Mouse (Mus musculus): Measurements from ENCODE around the gene Fance.

The Fance gene

DNA sequence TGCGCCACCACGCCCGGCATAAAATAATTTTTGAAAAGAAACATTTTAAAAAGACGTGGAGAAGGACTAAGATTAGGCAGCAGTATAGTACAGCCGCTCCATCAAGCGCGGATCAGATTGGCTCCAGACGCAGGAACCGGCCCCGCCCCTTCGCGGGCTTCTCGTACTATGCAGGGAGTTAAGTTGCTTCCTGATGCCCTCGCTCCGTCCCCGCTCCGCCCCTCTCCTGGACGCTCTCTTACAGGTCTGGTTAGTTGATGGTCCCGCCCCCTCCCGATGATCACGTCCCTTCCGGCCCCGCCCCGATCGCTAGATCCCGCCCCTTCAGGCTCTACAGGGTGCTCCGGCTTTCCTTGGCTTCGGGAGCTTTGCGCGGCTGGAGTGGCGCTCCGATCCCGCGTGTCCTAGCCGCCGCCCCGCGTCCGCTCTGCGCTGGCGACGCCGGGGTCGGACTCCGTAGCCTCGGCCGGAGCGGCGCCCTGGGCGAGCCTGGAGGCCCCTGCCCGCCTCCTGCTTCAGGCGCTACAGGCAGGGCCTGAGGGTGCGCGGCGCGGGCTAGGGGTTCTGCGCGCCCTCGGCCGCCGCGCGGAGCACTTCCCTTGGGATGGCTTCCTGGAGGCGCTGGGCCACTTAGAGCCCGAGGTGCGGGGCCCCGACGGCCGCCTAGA lies at the start of gene Fance:
Gene Fance (plus strand): TSS at position 308 of the 668 bp plus-strand sequence.
- peak; percentile 49; the same call in 1 of the 2 replicates for TF ChIP-seq GATA4 (IDR thresholded peaks at IDR 0.05; ENCODE audit: insufficient replicate concordance, low read length)

DNA sequence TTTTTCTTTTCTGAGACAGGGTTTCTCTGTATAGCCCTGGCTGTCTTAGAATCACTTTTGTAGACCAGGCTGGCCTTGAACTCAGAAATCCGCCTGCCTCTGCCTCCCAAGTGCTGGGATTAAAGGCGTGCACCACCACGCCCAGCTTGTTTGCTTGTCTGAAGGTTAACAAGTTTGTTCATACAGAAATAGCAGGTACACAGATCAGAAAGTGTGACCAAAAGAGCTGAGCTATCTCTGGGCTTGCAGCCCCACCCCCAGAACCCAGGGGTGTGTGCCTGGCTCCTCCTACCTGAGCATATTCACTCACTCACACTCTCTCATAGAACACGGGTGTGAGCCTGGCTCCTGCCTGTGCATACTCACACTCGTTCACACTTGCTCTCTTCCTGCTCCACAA lies 46.1 kb upstream of the Fance start:
- no peak for TF ChIP-seq GATA4 (IDR thresholded peaks at IDR 0.05; ENCODE audit: insufficient replicate concordance, low read length)

DNA sequence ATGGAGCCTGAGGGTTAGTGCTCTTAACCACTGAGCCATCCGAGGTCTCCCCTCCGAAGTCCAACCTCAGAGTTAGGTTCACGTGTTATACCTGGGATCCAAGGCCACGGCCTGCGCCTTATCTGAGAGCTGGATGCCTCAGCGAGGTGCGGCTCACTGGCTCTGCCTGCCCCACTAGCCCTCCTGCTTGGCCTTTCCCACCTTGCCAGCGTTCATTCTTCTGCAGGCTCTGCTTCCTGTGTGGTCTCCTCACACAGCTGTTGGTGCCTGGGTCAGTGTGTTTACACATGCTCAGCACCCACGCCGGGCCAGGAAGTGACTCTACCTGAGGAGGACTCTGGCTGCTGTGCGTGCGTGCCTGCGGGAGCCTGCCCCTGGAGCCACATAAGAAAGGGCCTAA lies 43.2 kb upstream of the Fance start:
- no peak for TF ChIP-seq GATA4 (IDR thresholded peaks at IDR 0.05; ENCODE audit: insufficient replicate concordance, low read length)

DNA sequence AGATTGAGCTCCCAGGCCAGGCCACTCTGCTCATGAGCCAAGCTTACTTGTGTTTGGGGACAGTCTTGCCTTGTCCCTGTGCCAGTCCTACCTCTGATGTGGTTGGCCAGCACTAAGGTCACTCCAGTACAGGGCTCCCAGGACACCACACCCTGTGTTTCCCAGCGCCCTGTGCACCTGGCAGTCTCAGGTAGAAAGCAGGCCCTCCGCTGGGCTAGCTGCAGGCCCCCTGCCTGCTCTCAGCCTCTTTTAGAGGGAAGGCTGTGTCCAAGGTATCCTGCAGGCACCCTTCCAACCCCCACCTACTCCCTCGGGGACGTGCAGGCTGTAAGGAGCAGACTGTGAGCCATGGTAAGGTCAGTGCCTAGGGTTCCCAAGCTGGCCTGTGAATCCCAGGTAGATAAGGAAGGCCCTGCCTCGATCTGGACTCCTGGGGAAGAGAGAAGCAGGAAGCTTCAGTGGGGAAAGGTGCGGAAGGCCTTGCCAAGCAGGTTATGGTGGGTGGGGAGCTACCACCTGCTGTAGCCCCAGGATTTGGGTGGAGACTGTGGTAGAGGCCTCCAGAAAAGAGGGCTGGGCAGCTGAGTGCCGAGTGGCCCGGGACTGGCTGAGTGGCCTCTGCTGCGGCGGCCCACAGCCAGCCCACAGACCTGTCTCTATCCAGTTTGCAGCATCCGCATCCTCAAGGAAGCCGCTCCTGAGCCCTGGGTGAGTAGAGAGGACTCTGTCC lies 41.6 kb upstream of the Fance start:
- no peak for TF ChIP-seq GATA4 (IDR thresholded peaks at IDR 0.05; ENCODE audit: insufficient replicate concordance, low read length)

DNA sequence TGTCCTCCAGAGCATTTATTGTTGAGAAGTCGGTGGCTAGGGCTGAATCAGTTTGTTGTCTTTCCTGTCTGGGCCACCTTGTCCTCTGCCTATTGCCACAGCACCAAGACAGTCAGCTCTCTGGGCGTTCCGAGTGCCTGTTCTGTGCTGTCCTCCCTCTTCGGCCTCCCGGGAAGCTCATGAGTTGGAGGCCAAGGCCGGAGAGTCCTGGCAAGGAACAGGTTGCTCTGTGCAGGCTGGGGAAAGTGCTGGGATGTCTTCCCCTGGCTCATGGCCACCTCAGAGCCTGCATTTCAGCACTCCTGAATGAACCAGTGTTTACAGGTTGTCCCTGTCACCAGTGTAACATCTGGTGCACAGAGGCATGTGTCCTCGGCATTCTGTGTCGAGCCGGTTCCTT lies 41.0 kb upstream of the Fance start:
- no peak for TF ChIP-seq GATA4 (IDR thresholded peaks at IDR 0.05; ENCODE audit: insufficient replicate concordance, low read length)

- no peak for TF ChIP-seq GATA4 (IDR thresholded peaks at IDR 0.05; ENCODE audit: insufficient replicate concordance, low read length)
These were observed 40.5 kb upstream of the Fance start for GRCm38 (mm10) chr17:28272837-28273236.

- no peak for TF ChIP-seq GATA4 (IDR thresholded peaks at IDR 0.05; ENCODE audit: insufficient replicate concordance, low read length)
These were observed 38.6 kb upstream of the Fance start for GRCm38 (mm10) chr17:28274739-28275138.

DNA sequence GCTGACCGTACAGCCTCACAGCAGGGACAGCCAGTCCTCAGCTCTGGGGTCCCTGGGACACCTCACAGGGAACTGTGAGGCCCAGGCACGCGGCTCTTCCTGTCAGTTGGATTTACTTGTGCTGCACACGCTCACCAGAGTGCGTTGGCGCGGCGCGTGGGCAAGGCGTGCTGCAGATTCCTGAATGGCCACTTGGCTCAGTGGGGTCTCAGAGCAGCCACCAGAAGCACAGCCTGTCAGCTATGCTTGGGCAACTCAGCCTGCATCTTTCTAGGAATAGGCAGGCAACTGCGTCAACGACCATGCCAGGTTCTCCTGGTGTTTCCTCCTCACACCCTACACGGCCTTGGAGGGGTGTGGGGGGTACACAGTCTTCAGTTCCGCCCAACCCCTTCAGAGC lies 36.1 kb upstream of the Fance start:
- no peak for TF ChIP-seq GATA4 (IDR thresholded peaks at IDR 0.05; ENCODE audit: insufficient replicate concordance, low read length)

GRCm38 (mm10) chr17:28277721-28278120 lies 35.6 kb upstream of the Fance start:
- TF ChIP-seq GATA4 (IDR thresholded peaks at IDR 0.05; ENCODE audit: insufficient replicate concordance, low read length): no peak

DNA sequence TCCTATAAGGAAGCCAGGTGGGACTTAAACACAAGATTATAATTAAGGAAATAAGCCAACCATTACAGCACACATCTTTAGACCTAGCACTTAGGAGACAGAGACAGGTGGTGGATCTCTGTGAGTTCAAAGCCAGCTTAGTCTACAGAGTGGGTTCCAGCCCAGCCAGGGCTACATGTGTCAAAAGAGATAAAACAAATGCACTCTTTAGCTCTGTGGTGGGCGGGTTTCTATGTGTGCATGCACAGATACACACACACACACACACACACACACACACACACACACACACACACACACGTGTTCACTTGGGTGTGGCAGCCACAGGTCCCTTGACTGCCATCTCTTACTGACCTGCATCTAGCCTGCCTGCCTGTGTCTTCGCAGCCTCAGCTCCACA lies 35.2 kb upstream of the Fance start:
- no peak for TF ChIP-seq GATA4 (IDR thresholded peaks at IDR 0.05; ENCODE audit: insufficient replicate concordance, low read length)

DNA sequence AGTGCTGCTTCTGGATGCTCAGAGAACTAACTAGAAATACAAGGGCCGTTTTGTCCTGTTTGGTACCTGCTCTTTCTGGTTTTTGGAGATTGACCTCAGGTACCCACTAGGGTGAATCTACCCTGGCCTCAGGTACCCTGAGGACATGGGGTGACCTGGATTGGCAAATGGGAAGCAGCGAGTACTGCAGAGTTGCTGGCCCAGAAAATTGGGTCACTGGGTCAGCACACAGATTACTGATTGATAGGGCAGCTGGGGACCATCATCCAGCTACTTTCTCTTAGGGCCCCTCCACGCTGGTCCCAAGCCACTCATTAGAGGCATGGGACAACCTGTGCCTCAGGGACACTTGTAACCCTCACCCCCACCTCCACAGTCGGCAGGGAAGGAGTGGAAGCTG lies 34.1 kb upstream of the Fance start:
- no peak for TF ChIP-seq GATA4 (IDR thresholded peaks at IDR 0.05; ENCODE audit: insufficient replicate concordance, low read length)

GRCm38 (mm10) chr17:28279780-28280422 lies 33.4 kb upstream of the Fance start:
- TF ChIP-seq GATA4 (IDR thresholded peaks at IDR 0.05; ENCODE audit: insufficient replicate concordance, low read length): no peak

DNA sequence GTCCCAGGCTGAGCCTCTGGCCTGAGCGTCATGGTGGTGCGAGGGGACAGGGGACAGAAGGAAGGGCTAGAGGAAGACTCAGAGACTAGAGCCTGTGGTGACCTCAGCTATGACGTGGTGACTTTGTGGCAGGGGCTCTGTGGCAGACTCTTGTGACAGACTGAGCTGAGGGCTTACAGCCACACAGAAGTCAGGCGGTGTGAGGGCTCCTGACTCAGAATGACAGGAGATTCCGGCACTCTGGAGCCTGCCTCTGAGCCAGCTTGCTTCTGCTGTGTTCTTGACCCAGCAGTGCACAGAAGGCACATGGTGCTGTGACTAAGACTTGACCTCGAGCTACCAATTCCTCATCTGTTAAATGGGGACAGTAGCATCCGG lies 32.9 kb upstream of the Fance start:
- TF ChIP-seq GATA4 (IDR thresholded peaks at IDR 0.05; ENCODE audit: insufficient replicate concordance, low read length): no peak

DNA sequence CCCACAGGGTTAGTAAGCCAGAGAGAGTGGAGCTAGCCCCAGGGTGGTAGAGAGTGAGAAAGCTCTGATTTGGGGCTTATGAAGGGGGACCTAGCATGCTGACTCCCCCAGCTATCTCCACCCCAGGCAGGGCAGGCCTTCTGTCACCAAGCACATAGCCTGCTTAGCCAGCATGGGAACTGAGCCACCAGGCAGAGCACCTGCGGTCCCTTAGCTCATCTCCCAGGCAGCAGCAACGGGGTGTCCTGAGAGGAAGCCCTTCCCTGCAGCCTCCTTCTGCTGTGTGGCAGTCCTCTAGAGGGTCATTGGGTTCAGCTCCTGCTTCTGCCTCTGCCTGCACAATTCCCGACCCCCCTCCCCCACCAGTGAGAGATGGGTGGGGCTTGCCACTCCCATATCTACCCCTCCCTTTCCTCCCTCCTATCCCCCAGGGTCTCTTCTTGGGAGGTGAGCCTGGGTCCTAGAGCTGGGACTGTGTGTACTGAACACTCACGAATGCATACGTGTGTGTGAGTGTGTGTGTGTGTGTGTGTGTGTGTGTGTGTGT lies 32.4 kb upstream of the Fance start:
- no peak for TF ChIP-seq GATA4 (IDR thresholded peaks at IDR 0.05; ENCODE audit: insufficient replicate concordance, low read length)

DNA sequence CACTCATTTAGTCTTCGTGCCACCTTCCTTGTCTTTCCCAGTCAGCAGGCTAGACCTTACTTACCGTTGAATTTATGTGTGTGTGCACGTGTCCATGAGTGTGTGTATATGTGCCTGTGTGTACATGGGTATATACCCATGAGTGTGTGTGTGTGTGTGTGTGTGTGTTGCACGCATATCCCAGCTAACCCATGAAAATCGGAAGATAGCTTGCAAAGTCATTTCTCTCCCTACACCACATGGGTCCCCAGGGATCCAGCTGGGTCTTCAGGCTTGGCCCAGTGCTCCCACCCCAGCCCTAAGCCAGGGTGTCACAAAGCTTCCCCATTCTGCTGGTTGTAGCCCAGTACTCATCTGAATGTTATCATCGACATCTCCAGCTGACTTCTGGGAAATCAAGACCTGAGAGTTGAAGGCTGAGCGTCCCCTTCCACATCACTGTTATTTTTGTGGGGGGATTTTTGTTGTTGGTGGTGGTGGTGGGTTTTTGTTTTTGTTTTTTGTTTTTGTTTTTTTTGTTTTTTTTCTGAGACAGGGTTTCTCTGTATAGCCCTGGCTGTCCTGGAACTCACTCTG lies 31.4 kb upstream of the Fance start:
- no peak for TF ChIP-seq GATA4 (IDR thresholded peaks at IDR 0.05; ENCODE audit: insufficient replicate concordance, low read length)

GRCm38 (mm10) chr17:28283199-28283598 lies 30.1 kb upstream of the Fance start:
- TF ChIP-seq GATA4 (IDR thresholded peaks at IDR 0.05; ENCODE audit: insufficient replicate concordance, low read length): no peak
